Mouse (Mus musculus) layer of hippocampus, adult 8-10 months (tissue): Measurements from ENCODE around the gene Spag16. TPM values are rescaled to one million over a fixed set of nuclear protein-coding genes. Genes with fewer than 3 reads are reported as not detected.
A peak's percentile ranks its signal among the peaks of the same experiment; 100 is the strongest.

ENCODE experiments used
- DNase-seq, 2 experiments: peaks; one replicate each; pipeline ENCODE4 v3.0.0; 2022; ENCODE audit warnings: low spot score in 2 of 2
- total RNA-seq, 4 experiments: library from RNA; stranded (reverse); gene quantifications; 2 replicates each; pipeline ENCODE4 v1.2.4; 2022

The Spag16 gene
- total RNA-seq, 4 experiments from 2014 or later, result 0.77 to 2.1 (median 1.3) TPM

DNA sequence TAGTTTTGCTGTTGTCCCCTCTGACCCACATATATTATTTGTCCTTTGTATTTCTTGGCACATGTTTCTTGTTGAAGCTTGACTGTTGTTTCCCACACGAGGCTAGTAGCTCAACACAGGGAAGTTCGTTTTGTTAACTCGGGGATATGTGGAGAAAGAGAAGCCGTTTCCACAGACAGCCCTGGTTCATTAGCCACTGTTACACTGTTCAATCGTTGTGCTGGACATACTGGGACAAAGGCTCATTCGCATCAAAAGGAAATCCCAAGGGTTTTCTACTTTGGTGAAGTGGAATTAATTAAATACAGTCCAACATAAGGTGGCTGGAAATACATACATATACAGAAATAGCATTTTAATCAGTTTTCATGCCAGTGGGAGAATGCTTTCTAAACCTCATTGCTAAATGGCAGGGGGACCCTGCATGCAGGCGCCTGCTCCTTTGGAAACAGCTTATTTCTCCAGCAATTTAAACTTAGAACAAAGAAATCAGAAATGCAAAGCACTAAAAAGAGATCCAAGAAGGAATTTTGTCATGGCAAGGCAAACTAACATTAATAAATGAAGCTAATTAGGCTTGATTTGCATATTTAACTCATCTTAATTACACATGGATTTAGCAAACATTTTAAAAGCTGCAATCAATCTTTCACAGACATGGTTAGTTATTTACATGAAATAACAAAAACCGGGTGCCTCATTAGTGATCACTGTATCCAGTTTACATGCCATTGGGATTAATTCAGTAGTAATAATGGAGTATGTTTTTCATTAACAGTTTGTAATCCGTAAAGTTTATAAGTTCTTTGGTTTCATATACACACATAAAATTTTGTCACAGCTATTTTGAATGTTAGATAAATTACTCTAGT lies 615.7 kb downstream of the Spag16 start:
- no peak for DNase-seq

DNA sequence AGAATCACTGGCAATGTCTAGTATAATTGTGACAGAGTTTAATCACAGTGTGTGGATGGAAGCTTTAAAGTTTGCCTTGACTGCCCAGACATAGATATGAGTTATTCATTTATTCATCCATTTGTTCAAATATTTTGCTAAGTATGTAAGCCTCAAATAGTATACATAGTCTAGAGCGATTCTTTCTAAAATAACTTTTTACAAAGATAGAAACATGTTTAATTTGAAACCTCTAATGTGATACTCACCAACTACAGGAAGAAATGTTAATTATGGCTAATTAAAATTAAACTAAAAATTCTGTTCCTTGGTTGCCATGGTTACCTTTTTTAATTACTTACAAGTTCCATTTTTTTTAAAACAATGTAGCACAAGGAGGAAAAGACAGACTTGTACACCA lies 653.1 kb downstream of the Spag16 start:
- no peak for DNase-seq

DNA sequence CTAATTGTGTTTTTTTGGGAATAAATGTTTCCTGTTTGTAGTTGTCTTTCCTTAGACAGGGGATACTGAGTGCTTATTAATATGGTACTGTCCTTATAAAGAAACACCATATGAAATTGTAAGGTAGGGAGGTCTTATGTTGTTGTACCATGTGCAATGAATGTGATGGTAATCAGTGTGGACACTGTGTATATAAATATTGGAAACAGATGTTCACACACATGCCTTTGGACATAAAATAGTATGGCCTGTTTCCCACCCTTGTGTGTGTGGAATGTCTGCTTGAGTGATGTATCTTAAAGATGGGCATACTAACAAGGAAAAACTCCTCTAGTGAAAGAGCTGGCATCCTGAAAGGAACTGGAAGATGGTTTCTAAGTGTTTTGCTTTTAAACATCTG lies 692.1 kb downstream of the Spag16 start:
- no peak for DNase-seq

- no peak for DNase-seq
Measured at GRCm38 (mm10) chr1:70527134-70527533, 700.4 kb downstream of the Spag16 start.

DNA sequence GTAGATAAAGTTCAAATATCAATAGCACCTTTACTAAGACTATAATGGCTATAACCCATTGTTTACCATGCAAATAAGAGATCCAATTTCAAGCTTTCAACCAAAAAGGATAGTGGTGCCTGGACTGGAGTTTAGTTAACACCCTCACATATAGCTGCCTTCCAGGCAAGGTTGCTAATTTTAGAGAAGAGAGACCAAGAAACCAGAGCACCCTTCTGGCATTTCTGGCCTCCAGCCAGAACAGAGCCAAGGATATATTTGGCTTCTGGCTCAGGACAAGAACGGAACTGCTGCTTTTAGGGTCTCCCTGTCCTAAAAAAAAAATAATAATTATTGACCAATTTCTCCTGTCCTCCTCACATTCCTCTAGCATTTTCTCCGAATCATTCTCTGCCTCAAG lies 703.0 kb downstream of the Spag16 start:
- no peak for DNase-seq

- no peak for DNase-seq
Measured at GRCm38 (mm10) chr1:70551839-70552238, 725.1 kb downstream of the Spag16 start.

DNA sequence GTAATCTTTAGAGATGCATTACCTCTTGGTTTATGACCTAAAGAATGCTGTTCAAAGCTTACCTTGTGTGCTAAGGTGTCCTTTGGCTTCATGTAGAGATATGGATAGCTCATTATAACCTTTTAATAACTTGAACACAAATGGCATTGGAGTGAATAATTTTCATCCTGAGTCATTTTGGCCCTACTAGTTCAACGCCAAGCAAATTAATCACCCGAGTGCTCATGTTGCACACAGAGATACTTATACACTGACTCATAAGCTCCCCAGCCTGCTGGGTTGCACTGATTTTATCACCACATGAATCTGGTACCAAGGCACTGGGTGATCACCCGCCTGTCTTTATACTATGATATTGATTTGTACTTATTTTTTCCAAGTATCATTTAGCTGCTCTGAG lies 795.0 kb downstream of the Spag16 start:
- no peak for DNase-seq

- no peak for DNase-seq
Measured at GRCm38 (mm10) chr1:70624803-70625460, 798.2 kb downstream of the Spag16 start.

DNA sequence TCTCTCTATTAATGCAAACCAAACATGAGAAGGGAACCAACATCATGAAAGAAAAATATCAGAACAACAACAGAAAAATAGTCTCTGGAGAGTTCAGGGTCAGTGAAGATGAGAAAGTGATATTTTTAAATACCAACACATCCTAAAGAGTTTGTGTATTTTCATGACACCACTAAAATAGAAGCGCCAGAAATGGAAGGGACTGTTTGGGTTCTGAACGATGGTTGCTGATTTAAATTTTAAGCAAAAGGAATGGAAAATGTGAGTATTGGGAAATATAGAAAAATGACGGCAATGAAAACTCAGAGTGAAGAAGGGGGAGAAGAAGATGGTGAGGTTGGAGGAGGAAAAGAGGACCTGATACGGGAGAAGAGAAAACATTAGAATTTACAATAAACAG lies 825.9 kb downstream of the Spag16 start:
- no peak for DNase-seq

- DNase-seq, result no peak
Measured at GRCm38 (mm10) chr1:70692529-70692928, 865.8 kb downstream of the Spag16 start.

GRCm38 (mm10) chr1:70700270-70700669 lies 873.5 kb downstream of the Spag16 start:
- peak; percentile 13 to 44 for DNase-seq

GRCm38 (mm10) chr1:70703934-70704333 lies 877.2 kb downstream of the Spag16 start:
- no peak for DNase-seq

- DNase-seq, result no peak
Measured at GRCm38 (mm10) chr1:70705821-70706220, 879.1 kb downstream of the Spag16 start.

GRCm38 (mm10) chr1:70725045-70725444 lies 898.3 kb downstream of the Spag16 start:
- DNase-seq, result no peak

GRCm38 (mm10) chr1:70725655-70726066 lies 898.9 kb downstream of the Spag16 start, which contains the start of gene Vwc2l:
Vwc2l (plus strand) TSS chr1:70725715.
- peak; percentile 10 to 32 for DNase-seq

Other genes starting within 250 kb of the Spag16 start
- gene Ikzf2, start 139.7 kb upstream of the Spag16 start, total RNA-seq, result 10 to 100 TPM in 2 of 4 experiments, 1 to 10 TPM in 2; 6.6 to 16.7 (median 11.8) TPM